Mouse (Mus musculus): ENCODE measurements around the gene Myo9b. TPM values are rescaled to one million over a fixed set of nuclear protein-coding genes. Genes with fewer than 3 reads are reported as not detected.
"Not testable (repeated sequence)": the region's sequence is repeated elsewhere in the genome, so short reads cannot be mapped to it uniquely, and the experiment has no call there.

Myo9b gene
- polyA plus RNA-seq, 1 experiment from 2014 or later = 16.8 TPM

DNA sequence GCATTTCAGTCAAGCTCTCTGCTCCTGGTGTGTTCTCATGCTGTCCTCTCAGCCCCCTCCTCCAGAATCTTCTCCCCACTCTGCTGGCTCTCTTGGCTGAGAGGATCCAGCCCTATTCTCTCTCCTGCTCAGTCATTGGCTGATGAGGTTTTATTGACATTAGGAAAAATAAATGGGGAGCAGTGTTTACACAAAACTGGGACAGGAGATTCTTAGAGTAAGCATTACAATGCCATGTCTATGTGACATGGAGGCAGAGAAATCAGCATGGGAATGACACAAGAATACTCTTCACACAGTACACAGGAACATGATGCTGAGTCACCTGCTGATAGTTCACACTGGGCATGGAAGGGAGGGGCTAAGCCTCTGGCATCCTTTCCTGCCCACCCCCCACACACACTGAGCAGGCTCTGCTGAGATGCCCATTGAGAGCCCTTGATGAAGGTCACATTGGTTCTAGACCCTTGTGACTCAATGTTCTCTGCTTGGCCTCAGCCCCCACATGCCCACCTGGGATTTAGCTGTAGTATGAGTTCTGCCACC lies 44.0 kb downstream of the Myo9b start:
- no peak overlapping the region for H3K9ac ChIP-seq (replicated peaks; ENCODE audit: low read length)
- peaks cover 14% of the 10 kb centered on the region; the same call in 1 of the 2 replicates for H3K36me3 ChIP-seq (ENCODE audit: control insufficient read depth, insufficient read depth, low read length)
- ATAC-seq (ENCODE audit: low FRiP score, low TSS enrichment) (no peak), DNase-seq (no peak)
- no peak overlapping the region for H3K27ac ChIP-seq (replicated peaks; ENCODE audit: low read depth, low read length)
- no peaks in the 10 kb centered on the region for H3K27me3 ChIP-seq (ENCODE audit: control insufficient read depth, insufficient read depth, low read length)
- no peaks in the 10 kb centered on the region for H3K9me3 ChIP-seq (ENCODE audit: control insufficient read depth, low read length)
- no peak overlapping the region for H3K4me2 ChIP-seq (ENCODE audit: low read length)
- H3K4me3 ChIP-seq (replicated peaks; ENCODE audit: low read depth, low read length) = no peak overlapping the region
- H3K4me1 ChIP-seq (ENCODE audit: control insufficient read depth, insufficient read depth, low read length) = no peaks in the 10 kb centered on the region

GRCm38 (mm10) chr8:71318610-71319009 lies 46.1 kb downstream of the Myo9b start:
- not testable (repeated sequence) for H3K27me3 ChIP-seq (ENCODE audit: control insufficient read depth, insufficient read depth, low read length); H3K9ac ChIP-seq (replicated peaks; ENCODE audit: low read length); DNase-seq; H3K4me2 ChIP-seq (ENCODE audit: low read length); H3K4me1 ChIP-seq (ENCODE audit: control insufficient read depth, insufficient read depth, low read length); ATAC-seq (ENCODE audit: low FRiP score, low TSS enrichment); H3K9me3 ChIP-seq (ENCODE audit: control insufficient read depth, low read length); H3K27ac ChIP-seq (replicated peaks; ENCODE audit: low read depth, low read length); H3K4me3 ChIP-seq (replicated peaks; ENCODE audit: low read depth, low read length)
- peaks cover 31% of the 10 kb centered on the region for H3K36me3 ChIP-seq (ENCODE audit: control insufficient read depth, insufficient read depth, low read length)
- WGBS = 78% methylated on average over 5 of the region's 5 CpGs

DNA sequence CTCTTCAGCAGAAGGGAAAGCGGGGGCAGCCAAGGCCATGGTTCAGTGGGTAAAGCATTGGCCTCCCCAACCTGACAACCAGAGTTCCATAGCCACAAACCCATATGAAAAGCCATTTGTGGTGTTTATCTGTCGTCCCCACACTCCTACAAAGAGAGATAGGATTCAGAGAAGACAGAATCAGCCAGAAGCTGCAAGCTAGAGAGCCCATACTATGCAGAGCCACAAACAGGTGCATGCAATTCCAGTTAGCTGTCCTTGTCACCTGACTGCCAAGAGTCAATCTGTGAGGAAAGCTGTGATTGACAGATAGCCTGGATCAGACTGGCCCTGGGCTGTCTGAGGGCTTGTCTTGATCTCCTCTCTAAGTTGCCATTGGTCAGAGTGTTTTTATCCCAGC lies 47.2 kb downstream of the Myo9b start:
- not testable (repeated sequence) for H3K9me3 ChIP-seq (ENCODE audit: control insufficient read depth, low read length); H3K27ac ChIP-seq (replicated peaks; ENCODE audit: low read depth, low read length)

DNA sequence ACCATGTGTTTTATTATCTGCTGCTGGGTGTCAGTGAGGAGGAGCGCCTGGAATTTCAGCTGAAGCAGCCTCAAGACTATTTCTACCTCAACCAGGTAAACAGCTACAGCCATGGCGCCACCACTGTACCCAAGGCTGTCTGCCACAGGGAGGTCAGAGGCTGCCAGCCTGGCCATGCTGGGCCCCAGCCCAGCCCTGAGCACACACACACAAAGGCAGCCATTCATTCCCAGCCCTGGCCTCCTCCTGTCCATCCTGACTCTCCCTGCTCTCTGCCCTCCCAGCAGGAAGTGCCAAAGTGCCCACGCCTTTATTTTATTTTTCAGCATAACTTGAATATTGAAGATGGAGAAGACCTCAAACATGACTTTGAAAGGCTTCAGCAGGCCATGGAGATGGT lies 50.4 kb downstream of the Myo9b start:
- ATAC-seq (ENCODE audit: low FRiP score, low TSS enrichment) (no peak), DNase-seq (no peak)
- no peaks in the 10 kb centered on the region for H3K4me1 ChIP-seq (ENCODE audit: control insufficient read depth, insufficient read depth, low read length)
- peaks cover 53% of the 10 kb centered on the region for H3K36me3 ChIP-seq (ENCODE audit: control insufficient read depth, insufficient read depth, low read length)
- H3K27me3 ChIP-seq (ENCODE audit: control insufficient read depth, insufficient read depth, low read length) = no peaks in the 10 kb centered on the region
- no peaks in the 10 kb centered on the region for H3K9me3 ChIP-seq (ENCODE audit: control insufficient read depth, low read length)
- no peak overlapping the region for H3K9ac ChIP-seq (replicated peaks; ENCODE audit: low read length)
- no peak overlapping the region for H3K27ac ChIP-seq (replicated peaks; ENCODE audit: low read depth, low read length)
- 94% methylated on average over 3 of the region's 3 CpGs for WGBS
- H3K4me3 ChIP-seq (replicated peaks; ENCODE audit: low read depth, low read length) = no peak overlapping the region
- H3K4me2 ChIP-seq (ENCODE audit: low read length) = no peak overlapping the region

More for the DNA sequence above, 47.2 kb downstream of the Myo9b start:
- H3K36me3 ChIP-seq (ENCODE audit: control insufficient read depth, insufficient read depth, low read length) = peaks cover 42% of the 10 kb centered on the region
- DNase-seq; H3K4me1 ChIP-seq (ENCODE audit: control insufficient read depth, insufficient read depth, low read length); ATAC-seq (ENCODE audit: low FRiP score, low TSS enrichment); H3K9ac ChIP-seq (replicated peaks; ENCODE audit: low read length); H3K4me3 ChIP-seq (replicated peaks; ENCODE audit: low read depth, low read length); H3K27me3 ChIP-seq (ENCODE audit: control insufficient read depth, insufficient read depth, low read length); H3K4me2 ChIP-seq (ENCODE audit: low read length): not testable (repeated sequence)
- WGBS = 94% methylated on average over 2 of the region's 2 CpGs

DNA sequence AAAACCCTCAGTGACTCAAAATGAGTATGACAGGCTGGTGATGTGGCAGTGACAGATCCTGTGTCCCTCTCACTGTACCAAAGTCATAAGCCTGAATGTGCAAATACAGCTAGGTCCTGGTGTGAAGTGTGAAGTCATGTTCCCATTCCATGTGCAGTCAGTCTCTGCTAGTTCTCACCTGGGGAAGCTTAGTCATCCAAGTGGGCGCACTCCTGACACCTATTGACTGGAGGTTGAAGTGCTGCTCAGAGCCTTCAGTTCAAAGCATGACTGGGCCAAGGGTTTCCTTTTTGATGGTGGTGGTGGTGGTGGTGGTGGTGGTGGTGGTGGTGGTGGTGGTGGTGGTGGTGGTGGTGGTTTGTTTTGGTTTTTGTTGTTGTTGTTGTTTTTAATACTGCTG lies 52.3 kb downstream of the Myo9b start:
- Histone ChIP-seq H3K9ac (replicated peaks; ENCODE audit: low read length) (no peak overlapping the region), H3K4me1 (ENCODE audit: control insufficient read depth, insufficient read depth, low read length) (no peaks in the 10 kb centered on the region), H3K27ac (replicated peaks; ENCODE audit: low read depth, low read length) (no peak overlapping the region), H3K9me3 (ENCODE audit: control insufficient read depth, low read length) (no peaks in the 10 kb centered on the region), H3K4me3 (replicated peaks; ENCODE audit: low read depth, low read length) (no peak overlapping the region), H3K36me3 (ENCODE audit: control insufficient read depth, insufficient read depth, low read length) (peaks cover 72% of the 10 kb centered on the region), H3K27me3 (ENCODE audit: control insufficient read depth, insufficient read depth, low read length) (no peaks in the 10 kb centered on the region), H3K4me2 (ENCODE audit: low read length) (no peak overlapping the region)
- WGBS = 92% methylated on average over 1 of the region's 1 CpGs
- ATAC-seq (ENCODE audit: low FRiP score, low TSS enrichment) (no peak), DNase-seq (peak; percentile 20)

GRCm38 (mm10) chr8:71337834-71338233 lies 65.3 kb downstream of the Myo9b start:
- WGBS = 97% methylated on average over 6 of the region's 6 CpGs
- H3K27me3 ChIP-seq (ENCODE audit: control insufficient read depth, insufficient read depth, low read length); H3K4me2 ChIP-seq (ENCODE audit: low read length); ATAC-seq (ENCODE audit: low FRiP score, low TSS enrichment); H3K4me3 ChIP-seq (replicated peaks; ENCODE audit: low read depth, low read length); H3K9ac ChIP-seq (replicated peaks; ENCODE audit: low read length); H3K27ac ChIP-seq (replicated peaks; ENCODE audit: low read depth, low read length); DNase-seq; H3K4me1 ChIP-seq (ENCODE audit: control insufficient read depth, insufficient read depth, low read length); H3K9me3 ChIP-seq (ENCODE audit: control insufficient read depth, low read length): not testable (repeated sequence)
- peaks cover 64% of the 10 kb centered on the region for H3K36me3 ChIP-seq (ENCODE audit: control insufficient read depth, insufficient read depth, low read length)

- Histone ChIP-seq H3K4me3 (replicated peaks; ENCODE audit: low read depth, low read length) (no peak overlapping the region), H3K9me3 (ENCODE audit: control insufficient read depth, low read length) (no peaks in the 10 kb centered on the region), H3K4me1 (ENCODE audit: control insufficient read depth, insufficient read depth, low read length) (no peaks in the 10 kb centered on the region), H3K9ac (replicated peaks; ENCODE audit: low read length) (no peak overlapping the region), H3K36me3 (ENCODE audit: control insufficient read depth, insufficient read depth, low read length) (peaks cover 74% of the 10 kb centered on the region), H3K4me2 (ENCODE audit: low read length) (no peak overlapping the region), H3K27ac (replicated peaks; ENCODE audit: low read depth, low read length) (no peak overlapping the region), H3K27me3 (ENCODE audit: control insufficient read depth, insufficient read depth, low read length) (no peaks in the 10 kb centered on the region)
- DNase-seq = peak; percentile 60
- ATAC-seq (ENCODE audit: low FRiP score, low TSS enrichment) = no peak
- WGBS = 81% methylated on average over 5 of the region's 5 CpGs
Measured at GRCm38 (mm10) chr8:71340625-71341024, 68.1 kb downstream of the Myo9b start.

DNA sequence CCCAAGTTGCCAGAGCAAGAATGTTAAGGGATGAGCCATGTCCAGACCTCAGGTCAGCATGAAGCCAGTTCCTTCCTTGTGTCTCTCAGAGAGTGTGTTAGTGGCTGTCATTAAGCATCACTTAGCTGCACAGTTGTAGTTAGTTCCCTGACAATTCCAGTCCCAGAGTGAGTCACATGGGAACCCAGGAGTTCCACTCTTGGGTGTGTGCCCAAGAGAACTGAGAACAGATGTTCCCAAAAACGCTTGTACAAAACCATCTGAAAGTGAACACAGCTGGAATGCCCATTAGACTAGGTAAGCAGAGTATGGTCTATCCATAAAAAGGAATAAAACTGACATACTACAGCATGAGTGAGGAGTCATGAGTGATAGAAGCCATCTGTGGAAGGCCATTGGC lies 74.1 kb downstream of the Myo9b start:
- no peak overlapping the region for H3K27ac ChIP-seq (replicated peaks; ENCODE audit: low read depth, low read length)
- no peak overlapping the region for H3K9ac ChIP-seq (replicated peaks; ENCODE audit: low read length)
- ATAC-seq (ENCODE audit: low FRiP score, low TSS enrichment) (no peak), DNase-seq (no peak)
- WGBS = 86% methylated on average over 1 of the region's 1 CpGs
- peaks cover 93% of the 10 kb centered on the region for H3K36me3 ChIP-seq (ENCODE audit: control insufficient read depth, insufficient read depth, low read length)
- no peaks in the 10 kb centered on the region for H3K27me3 ChIP-seq (ENCODE audit: control insufficient read depth, insufficient read depth, low read length)
- no peak overlapping the region for H3K4me3 ChIP-seq (replicated peaks; ENCODE audit: low read depth, low read length)
- no peak overlapping the region for H3K4me2 ChIP-seq (ENCODE audit: low read length)
- no peaks in the 10 kb centered on the region for H3K4me1 ChIP-seq (ENCODE audit: control insufficient read depth, insufficient read depth, low read length)
- no peaks in the 10 kb centered on the region for H3K9me3 ChIP-seq (ENCODE audit: control insufficient read depth, low read length)

- Histone ChIP-seq H3K27me3 (ENCODE audit: control insufficient read depth, insufficient read depth, low read length) (no peaks in the 10 kb centered on the region), H3K27ac (replicated peaks; ENCODE audit: low read depth, low read length) (no peak overlapping the region), H3K9me3 (ENCODE audit: control insufficient read depth, low read length) (no peaks in the 10 kb centered on the region), H3K4me3 (replicated peaks; ENCODE audit: low read depth, low read length) (no peak overlapping the region), H3K4me2 (ENCODE audit: low read length) (no peak overlapping the region), H3K4me1 (ENCODE audit: control insufficient read depth, insufficient read depth, low read length) (no peaks in the 10 kb centered on the region), H3K9ac (replicated peaks; ENCODE audit: low read length) (no peak overlapping the region), H3K36me3 (ENCODE audit: control insufficient read depth, insufficient read depth, low read length) (peaks cover 97% of the 10 kb centered on the region)
- ATAC-seq (ENCODE audit: low FRiP score, low TSS enrichment) = no peak
- WGBS = 80% methylated on average over 3 of the region's 3 CpGs
- no peak for DNase-seq
Measured at GRCm38 (mm10) chr8:71351117-71351516, 78.6 kb downstream of the Myo9b start.

Measured in midbrain, embryonic 14.5 days (tissue).